Mouse (Mus musculus): ENCODE measurements at regions not wholly inside any gene's neighbourhood (a gene's known extent, or its start where the extent isn't known, plus 50 kb on each side); places are given as distances from the start of the nearest gene placed in this dataset.

DNA sequence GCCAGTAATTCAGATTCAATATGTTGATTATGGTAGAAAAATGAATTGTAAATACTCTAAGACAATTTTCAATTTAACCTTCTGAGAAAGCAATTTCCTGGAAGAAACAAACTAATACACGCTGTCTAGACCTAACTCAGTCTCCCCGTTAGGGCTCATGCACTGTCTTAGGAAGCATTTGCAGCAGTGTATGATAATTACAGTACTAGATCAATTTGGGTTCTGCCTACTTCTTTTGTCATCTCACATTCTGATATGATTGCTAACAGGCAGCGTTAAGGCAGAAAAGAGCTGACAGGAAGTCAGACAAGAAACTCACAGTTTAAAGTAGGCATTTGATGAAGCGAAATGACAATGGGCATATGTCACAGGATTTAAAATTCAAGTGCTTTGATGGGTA, 294.1 kb upstream of the Tyrp1 start:
- Histone ChIP-seq H3K4me1 (ENCODE audit: insufficient read depth, low read length) (no peaks in the 10 kb centered on the region), H3K36me3 (ENCODE audit: insufficient read depth, low read length) (no peaks in the 10 kb centered on the region), H3K27me3 (ENCODE audit: insufficient read depth, low read length) (no peaks in the 10 kb centered on the region), H3K4me2 (ENCODE audit: low read depth, low read length, poor library complexity, severe bottlenecking) (no peak overlapping the region), H3K27ac (ENCODE audit: low read depth, low read length) (no peak overlapping the region), H3K9ac (replicated peaks; ENCODE audit: low read length, poor library complexity, severe bottlenecking) (no peak overlapping the region), H3K4me3 (ENCODE audit: low read depth, low read length) (no peak overlapping the region), H3K9me3 (ENCODE audit: low read length) (no peaks in the 10 kb centered on the region)
- TF ChIP-seq CTCF (IDR thresholded peaks at IDR 0.05): no peak
- DNase-seq (ENCODE audit: low spot score) (no peak), ATAC-seq (ENCODE audit: low FRiP score) (no peak)
- 70% methylated on average over 4 of the region's 4 CpGs for WGBS

DNA sequence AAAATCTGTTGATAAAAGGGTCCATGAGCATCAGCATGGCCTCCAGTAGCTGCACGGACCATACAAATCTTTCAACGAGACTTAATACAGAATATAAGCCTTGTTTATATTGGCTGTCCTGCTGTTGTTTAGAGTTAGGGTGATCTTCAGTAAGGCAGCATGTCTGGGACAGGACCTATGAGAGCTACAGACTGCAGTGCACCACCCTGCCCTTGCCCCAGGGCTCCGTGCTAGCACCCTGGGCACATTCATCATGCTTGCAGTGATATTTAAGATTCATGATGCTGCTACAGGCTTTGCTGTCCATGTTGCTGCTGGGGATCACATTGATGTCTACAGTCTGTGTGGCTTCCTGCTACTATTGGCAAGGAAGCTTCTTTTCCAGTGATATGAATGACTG, 288.8 kb upstream of the Tyrp1 start:
- H3K4me1 ChIP-seq (ENCODE audit: insufficient read depth, low read length): no peaks in the 10 kb centered on the region
- 86% methylated on average over 3 of the region's 3 CpGs for WGBS
- TF ChIP-seq CTCF (IDR thresholded peaks at IDR 0.05): no peak
- H3K4me2 ChIP-seq (ENCODE audit: low read depth, low read length, poor library complexity, severe bottlenecking): no peak overlapping the region
- no peak overlapping the region for H3K9ac ChIP-seq (replicated peaks; ENCODE audit: low read length, poor library complexity, severe bottlenecking)
- H3K9me3 ChIP-seq (ENCODE audit: low read length): no peaks in the 10 kb centered on the region
- DNase-seq (ENCODE audit: low spot score) (no peak), ATAC-seq (ENCODE audit: low FRiP score) (no peak)
- no peaks in the 10 kb centered on the region for H3K27me3 ChIP-seq (ENCODE audit: insufficient read depth, low read length)
- H3K36me3 ChIP-seq (ENCODE audit: insufficient read depth, low read length): no peaks in the 10 kb centered on the region
- no peak overlapping the region for H3K4me3 ChIP-seq (ENCODE audit: low read depth, low read length)
- no peak overlapping the region for H3K27ac ChIP-seq (ENCODE audit: low read depth, low read length)

DNA sequence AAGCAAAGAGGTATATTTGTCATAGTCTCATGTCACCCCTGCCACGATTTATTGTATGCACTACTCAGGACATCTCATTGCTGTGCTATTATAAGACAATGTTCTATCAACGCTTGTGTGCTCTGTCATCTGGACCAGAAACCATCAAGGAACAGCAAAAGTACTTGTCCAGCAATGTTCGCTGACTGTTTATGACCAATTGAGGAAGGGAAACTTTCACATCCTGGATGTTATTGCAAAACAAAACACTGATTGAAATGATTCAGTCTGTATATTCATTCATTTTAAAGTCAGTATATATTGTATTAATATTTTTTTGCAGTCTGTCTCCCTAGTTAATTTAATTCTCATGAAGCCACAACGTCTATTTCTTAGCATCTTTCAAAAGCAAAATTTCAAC, 244.5 kb upstream of the Tyrp1 start:
- Histone ChIP-seq H3K27me3 (ENCODE audit: insufficient read depth, low read length) (no peaks in the 10 kb centered on the region), H3K9me3 (ENCODE audit: low read length) (no peaks in the 10 kb centered on the region), H3K4me1 (ENCODE audit: insufficient read depth, low read length) (no peaks in the 10 kb centered on the region), H3K9ac (replicated peaks; ENCODE audit: low read length, poor library complexity, severe bottlenecking) (no peak overlapping the region), H3K4me2 (ENCODE audit: low read depth, low read length, poor library complexity, severe bottlenecking) (no peak overlapping the region), H3K36me3 (ENCODE audit: insufficient read depth, low read length) (no peaks in the 10 kb centered on the region), H3K27ac (ENCODE audit: low read depth, low read length) (no peak overlapping the region), H3K4me3 (ENCODE audit: low read depth, low read length) (no peak overlapping the region)
- ATAC-seq (ENCODE audit: low FRiP score): no peak
- no peak for DNase-seq (ENCODE audit: low spot score)
- WGBS: 85% methylated on average over 4 of the region's 4 CpGs
- TF ChIP-seq CTCF (IDR thresholded peaks at IDR 0.05): no peak

DNA sequence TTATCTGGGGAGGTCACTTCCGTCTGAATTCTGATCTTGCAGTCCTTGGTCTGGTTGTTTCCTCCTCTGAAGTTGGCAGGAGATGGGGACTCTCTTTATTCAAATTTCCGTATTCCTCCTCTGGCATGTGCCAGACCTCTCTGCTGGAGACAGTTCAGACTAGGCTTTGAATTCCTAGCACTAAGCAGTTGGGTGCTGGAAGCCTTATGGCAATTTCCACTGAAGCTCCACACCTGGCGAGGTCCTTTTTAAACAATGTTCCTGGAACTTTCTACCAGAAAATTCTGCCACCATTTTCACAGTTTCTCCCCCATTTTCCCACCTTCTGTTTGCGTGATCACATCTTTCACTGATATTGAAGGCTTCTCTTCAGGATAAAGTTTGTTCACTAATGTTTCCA, 205.7 kb upstream of the Tyrp1 start:
- TF ChIP-seq CTCF (IDR thresholded peaks at IDR 0.05): no peak

DNA sequence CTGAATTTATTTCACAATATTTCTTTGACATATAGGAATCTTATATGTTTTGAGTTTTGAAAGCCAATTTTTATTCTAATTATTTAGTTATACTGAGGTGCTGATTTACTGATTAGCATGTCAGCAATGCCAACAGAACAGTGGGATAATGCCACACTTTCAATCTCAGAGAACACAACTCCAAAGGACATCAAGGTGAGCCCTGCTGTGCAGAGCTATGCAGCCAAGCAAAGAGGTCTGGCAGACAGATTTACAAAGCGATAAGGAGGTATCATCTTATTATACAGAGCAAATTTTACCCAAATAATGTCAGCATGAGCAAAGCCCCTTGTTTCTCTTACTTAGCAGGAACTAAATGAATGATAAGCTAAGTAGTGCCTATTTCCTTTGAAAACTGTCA, 204.7 kb upstream of the Tyrp1 start:
- ATAC-seq (ENCODE audit: low FRiP score) (no peak), DNase-seq (ENCODE audit: low spot score) (no peak)
- H3K4me3 ChIP-seq (ENCODE audit: low read depth, low read length): no peak overlapping the region
- H3K9ac ChIP-seq (replicated peaks; ENCODE audit: low read length, poor library complexity, severe bottlenecking): no peak overlapping the region
- WGBS: 67% methylated on average over 1 of the region's 1 CpGs
- no peaks in the 10 kb centered on the region for H3K4me1 ChIP-seq (ENCODE audit: insufficient read depth, low read length)
- H3K36me3 ChIP-seq (ENCODE audit: insufficient read depth, low read length): no peaks in the 10 kb centered on the region
- no peak overlapping the region for H3K4me2 ChIP-seq (ENCODE audit: low read depth, low read length, poor library complexity, severe bottlenecking)
- H3K27me3 ChIP-seq (ENCODE audit: insufficient read depth, low read length): no peaks in the 10 kb centered on the region
- no peak overlapping the region for H3K27ac ChIP-seq (ENCODE audit: low read depth, low read length)
- no peak for TF ChIP-seq CTCF (IDR thresholded peaks at IDR 0.05)
- H3K9me3 ChIP-seq (ENCODE audit: low read length): no peaks in the 10 kb centered on the region

More for the DNA sequence above, 205.7 kb upstream of the Tyrp1 start:
- no peak overlapping the region for H3K9ac ChIP-seq (replicated peaks; ENCODE audit: low read length, poor library complexity, severe bottlenecking)
- H3K4me3 ChIP-seq (ENCODE audit: low read depth, low read length): no peak overlapping the region
- no peaks in the 10 kb centered on the region for H3K9me3 ChIP-seq (ENCODE audit: low read length)
- H3K27me3 ChIP-seq (ENCODE audit: insufficient read depth, low read length): no peaks in the 10 kb centered on the region
- H3K27ac ChIP-seq (ENCODE audit: low read depth, low read length): no peak overlapping the region
- ATAC-seq (ENCODE audit: low FRiP score) (no peak), DNase-seq (ENCODE audit: low spot score) (no peak)
- 72% methylated on average over 4 of the region's 4 CpGs for WGBS
- no peaks in the 10 kb centered on the region for H3K36me3 ChIP-seq (ENCODE audit: insufficient read depth, low read length)
- H3K4me2 ChIP-seq (ENCODE audit: low read depth, low read length, poor library complexity, severe bottlenecking): no peak overlapping the region
- no peaks in the 10 kb centered on the region for H3K4me1 ChIP-seq (ENCODE audit: insufficient read depth, low read length)

DNA sequence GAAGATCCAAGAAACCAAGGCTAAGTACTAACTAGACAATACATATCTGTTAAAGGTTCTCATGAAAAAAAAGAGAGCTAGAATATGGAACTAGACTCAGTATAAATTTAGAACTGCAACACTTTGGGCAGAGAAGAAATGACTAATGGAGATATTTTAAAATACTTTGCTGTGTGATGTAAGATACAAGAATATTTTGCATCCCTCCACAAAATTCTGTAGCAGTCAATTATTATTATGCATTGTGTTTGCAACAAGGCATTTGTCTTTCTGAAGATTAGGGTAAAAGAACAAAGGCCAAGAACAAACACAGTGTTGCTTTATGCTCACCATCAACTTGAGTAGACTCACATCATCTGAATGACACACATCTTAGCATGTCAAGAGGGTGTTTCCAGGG, 203.7 kb upstream of the Tyrp1 start:
- ATAC-seq (ENCODE audit: low FRiP score): no peak
- no peak overlapping the region for H3K27ac ChIP-seq (ENCODE audit: low read depth, low read length)
- H3K4me3 ChIP-seq (ENCODE audit: low read depth, low read length): no peak overlapping the region
- no peak overlapping the region for H3K9ac ChIP-seq (replicated peaks; ENCODE audit: low read length, poor library complexity, severe bottlenecking)
- H3K4me1 ChIP-seq (ENCODE audit: insufficient read depth, low read length): no peaks in the 10 kb centered on the region
- no peak for DNase-seq (ENCODE audit: low spot score)
- H3K36me3 ChIP-seq (ENCODE audit: insufficient read depth, low read length): no peaks in the 10 kb centered on the region
- no peaks in the 10 kb centered on the region for H3K9me3 ChIP-seq (ENCODE audit: low read length)
- no peak for TF ChIP-seq CTCF (IDR thresholded peaks at IDR 0.05)
- H3K4me2 ChIP-seq (ENCODE audit: low read depth, low read length, poor library complexity, severe bottlenecking): no peak overlapping the region
- no peaks in the 10 kb centered on the region for H3K27me3 ChIP-seq (ENCODE audit: insufficient read depth, low read length)

DNA sequence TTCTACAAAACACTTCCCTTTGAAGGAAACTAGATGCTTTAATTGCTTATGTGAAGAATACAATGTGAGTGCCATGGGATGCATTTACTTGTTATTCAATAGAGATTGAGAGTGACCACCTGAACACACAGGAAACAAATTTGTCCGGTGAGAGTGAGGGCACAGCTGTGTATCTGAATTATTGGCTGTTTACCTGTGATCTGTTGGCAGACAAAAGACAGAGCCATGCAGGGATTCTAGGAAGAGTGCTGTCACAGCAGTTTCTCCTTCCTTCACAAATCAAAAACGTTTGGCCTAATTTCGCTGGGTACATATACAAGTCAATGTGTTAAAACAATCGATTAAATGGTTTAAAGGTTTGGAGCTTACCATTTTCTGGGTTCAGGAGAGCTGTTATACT, 202.9 kb upstream of the Tyrp1 start:
- Histone ChIP-seq H3K36me3 (ENCODE audit: insufficient read depth, low read length) (no peaks in the 10 kb centered on the region), H3K9ac (replicated peaks; ENCODE audit: low read length, poor library complexity, severe bottlenecking) (no peak overlapping the region), H3K27ac (ENCODE audit: low read depth, low read length) (no peak overlapping the region), H3K4me1 (ENCODE audit: insufficient read depth, low read length) (no peaks in the 10 kb centered on the region), H3K9me3 (ENCODE audit: low read length) (no peaks in the 10 kb centered on the region), H3K27me3 (ENCODE audit: insufficient read depth, low read length) (no peaks in the 10 kb centered on the region), H3K4me2 (ENCODE audit: low read depth, low read length, poor library complexity, severe bottlenecking) (no peak overlapping the region), H3K4me3 (ENCODE audit: low read depth, low read length) (no peak overlapping the region)
- no peak for TF ChIP-seq CTCF (IDR thresholded peaks at IDR 0.05)
- WGBS: 80% methylated on average over 4 of the region's 4 CpGs
- DNase-seq (ENCODE audit: low spot score): no peak
- no peak for ATAC-seq (ENCODE audit: low FRiP score)

All from midbrain, postnatal 0 days (tissue).